Mouse (Mus musculus) heart, embryonic 11.5 days (tissue): ENCODE results near the gene Tmem86a. TPM values are rescaled to one million over a fixed set of nuclear protein-coding genes. Genes with fewer than 3 reads are reported as not detected.

ENCODE experiments used
- ATAC-seq: fragments of 200-750 bp; cut with Nextera tagmentation; replicated peaks from 2 replicates; pipeline ENCODE4 v1.8.0; 2017; ENCODE audit warnings: moderate library complexity; ENCODE audit not compliant: insufficient number of reproducible peaks, low FRiP score, low TSS enrichment
- H3K27ac ChIP-seq: fragments of 300-500 bp; sonication (generic); 2 replicates; pipeline ENCODE4 v1.5.1; 2014; ENCODE audit warnings: mild to moderate bottlenecking, low read depth, low read length
- H3K27me3 ChIP-seq: fragments of 300-500 bp; sonication (generic); 2 replicates; pipeline ENCODE4 v1.6.1; 2014; ENCODE audit warnings: mild to moderate bottlenecking, low read length, mixed read lengths; ENCODE audit not compliant: control insufficient read depth, insufficient read depth
- H3K36me3 ChIP-seq: fragments of 300-500 bp; sonication (generic); 2 replicates; pipeline ENCODE4 v1.6.1; 2014; ENCODE audit warnings: mild to moderate bottlenecking, low read length, moderate library complexity, mixed read lengths; ENCODE audit not compliant: control insufficient read depth, insufficient read depth
- H3K4me1 ChIP-seq: fragments of 300-500 bp; sonication (generic); 2 replicates; pipeline ENCODE4 v1.6.1; 2014; ENCODE audit warnings: low read length; ENCODE audit not compliant: control insufficient read depth, insufficient read depth
- H3K4me2 ChIP-seq: fragments of 300-500 bp; sonication (generic); 2 replicates; pipeline ENCODE4 v1.6.1; 2014; ENCODE audit warnings: mild to moderate bottlenecking, moderate library complexity
- H3K4me3 ChIP-seq: fragments of 300-500 bp; sonication (generic); 2 replicates; pipeline ENCODE4 v1.5.1; 2014; ENCODE audit warnings: low read depth, low read length
- H3K9ac ChIP-seq: fragments of 300-500 bp; sonication (generic); 2 replicates; pipeline ENCODE4 v1.6.1; 2014; ENCODE audit warnings: mild to moderate bottlenecking, low read depth, low read length, moderate library complexity
- H3K9me3 ChIP-seq: fragments of 300-500 bp; sonication (generic); replicated peaks from 2 replicates; pipeline ENCODE4 v1.6.1; 2016; ENCODE audit warnings: low read length; ENCODE audit not compliant: control insufficient read depth
- WGBS: fragments of 180-500 bp; shearing (Covaris S2); extraction: QIAGEN DNeasy Blood & Tissue Kit; methylation state at CpG from one replicate; pipeline ENCODE4 v1.1.7; 2014; ENCODE audit not compliant: insufficient replicate concordance; 5-methylcytosine and 5-hydroxymethylcytosine counted together
- polyA plus RNA-seq: library from polyadenylated mRNA; unstranded; fragments of >200 nt; fragmentation: Nextera tagmentation; extraction: Ambion mirVana; gene quantifications from 2 replicates; pipeline ENCODE4 v1.2.1, GENCODE M21; 2014

Tmem86a gene
- polyA plus RNA-seq, 1 experiment from 2014 or later, result 13.7 TPM

DNA sequence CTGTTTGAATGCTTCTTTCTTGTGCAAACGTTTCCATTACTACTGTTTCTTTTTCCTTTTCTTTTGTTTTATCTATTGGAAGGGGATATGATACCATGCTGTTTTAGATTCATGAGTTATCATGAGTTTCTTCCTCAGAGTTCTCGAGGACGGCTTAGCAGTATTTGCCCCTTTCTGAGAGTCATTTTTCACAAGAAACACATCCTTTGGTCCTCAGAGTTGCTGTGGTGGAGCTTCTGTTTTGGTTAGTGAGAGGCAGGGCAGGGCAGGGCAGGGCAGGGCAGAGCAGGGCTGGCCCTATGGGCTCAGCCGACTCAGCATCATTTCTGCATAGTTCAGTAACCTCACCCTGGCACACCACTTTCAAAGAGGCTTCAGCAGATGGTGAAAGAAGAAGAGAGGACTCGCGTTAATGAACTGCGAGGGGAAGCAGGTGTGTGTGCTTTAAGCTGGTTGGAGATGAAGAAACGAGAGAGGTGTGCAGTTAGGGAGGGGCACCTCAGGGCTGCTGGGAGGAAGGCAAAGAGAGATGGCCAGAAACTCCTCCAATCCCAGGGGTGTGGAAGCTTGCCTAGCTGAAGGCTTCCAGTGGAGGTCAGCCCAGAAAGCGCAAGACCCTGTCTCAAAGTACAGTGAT, 37.2 kb upstream of the Tmem86a start:
- Histone ChIP-seq H3K4me1 (peaks cover 15% of the 10 kb centered on the region), H3K9me3 (no peaks in the 10 kb centered on the region), H3K27ac (peak overlapping the region; percentile 59), H3K27me3 (no peaks in the 10 kb centered on the region), H3K4me2 (no peak overlapping the region), H3K9ac (no peak overlapping the region), H3K4me3 (no peak overlapping the region), H3K36me3 (no peaks in the 10 kb centered on the region)
- ATAC-seq, result no peak
- WGBS, result 38% methylated on average over 9 of the region's 9 CpGs

DNA sequence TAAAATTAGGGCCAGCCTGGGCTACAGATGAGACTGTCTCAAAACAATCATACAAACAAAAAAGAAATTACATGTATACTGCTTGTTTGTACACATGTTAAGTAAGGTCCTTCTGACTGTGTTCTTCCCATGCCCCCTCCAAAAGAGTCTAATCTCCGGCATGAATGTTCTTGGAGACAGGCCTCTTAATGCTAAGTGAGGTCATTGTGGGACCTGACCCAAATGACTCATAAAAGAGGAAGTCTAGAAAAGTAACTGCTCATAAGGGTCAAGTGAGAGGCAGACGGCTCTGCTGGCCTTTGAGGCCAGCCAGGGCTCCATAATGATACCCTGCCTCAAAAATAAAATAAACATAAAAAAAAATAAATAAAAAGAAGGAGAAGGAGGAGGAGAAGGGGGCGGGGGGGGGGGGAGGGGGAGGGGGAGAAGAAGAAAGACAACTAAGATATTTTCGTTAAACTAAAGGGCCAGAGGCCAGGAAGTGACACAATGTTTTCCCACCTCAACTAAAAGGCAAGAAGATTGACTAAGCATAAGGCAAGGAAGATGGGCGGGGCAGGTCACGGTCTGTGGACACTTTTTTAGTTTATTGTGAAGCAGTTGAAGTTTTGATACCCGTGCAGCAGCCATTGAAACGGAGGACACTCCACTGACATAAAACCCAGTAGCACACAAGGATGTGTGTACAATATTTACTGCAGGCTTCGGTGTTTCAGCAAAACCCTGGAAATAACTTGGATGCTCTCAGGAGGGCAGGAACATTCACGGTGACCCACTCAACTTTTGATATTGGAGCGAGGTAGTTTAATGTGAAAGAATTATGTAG, 35.6 kb upstream of the Tmem86a start:
- no peaks in the 10 kb centered on the region for H3K27me3 ChIP-seq
- H3K27ac ChIP-seq, result peak overlapping the region; percentile 74
- H3K36me3 ChIP-seq, result no peaks in the 10 kb centered on the region
- no peak overlapping the region for H3K9ac ChIP-seq
- H3K4me3 ChIP-seq, result no peak overlapping the region
- no peak for ATAC-seq
- 49% methylated on average over 11 of the region's 11 CpGs for WGBS
- peak overlapping the region; percentile 42 for H3K4me2 ChIP-seq
- H3K9me3 ChIP-seq, result no peaks in the 10 kb centered on the region
- peaks cover 15% of the 10 kb centered on the region for H3K4me1 ChIP-seq

DNA sequence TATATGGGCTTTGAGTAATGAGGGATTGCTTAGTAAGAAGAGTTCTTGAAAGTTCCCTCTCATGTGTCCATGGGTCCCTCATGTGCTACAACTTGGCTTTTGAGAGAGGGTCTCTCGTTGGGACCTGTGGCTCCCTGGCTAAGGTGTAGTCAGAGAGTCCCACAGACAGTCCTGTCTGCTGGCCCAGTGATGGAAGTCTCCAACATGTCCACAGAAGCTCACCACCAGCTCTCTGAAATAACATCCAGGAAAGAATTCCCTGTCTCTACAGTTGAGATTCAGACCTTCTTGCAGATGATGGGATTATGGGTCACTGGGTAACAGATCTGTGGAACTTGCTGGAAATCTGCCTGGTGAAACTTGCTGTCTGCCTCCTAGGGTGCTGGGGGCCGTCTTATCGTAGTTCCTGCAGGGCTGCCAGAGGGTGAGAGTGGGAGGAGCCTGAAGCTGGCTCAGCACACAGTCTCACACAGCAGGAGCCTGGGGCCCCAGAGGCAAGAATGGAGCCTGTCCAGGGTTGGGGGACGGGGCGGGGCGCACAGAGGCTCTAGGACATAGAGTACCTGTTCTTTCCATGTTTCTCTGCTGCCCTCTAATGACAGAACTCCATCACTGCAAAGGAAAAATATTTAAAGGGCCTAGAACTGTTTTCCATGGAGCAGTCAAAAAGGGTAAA, 34.9 kb upstream of the Tmem86a start:
- 5% methylated on average over 6 of the region's 6 CpGs for WGBS
- H3K9ac ChIP-seq, result peak overlapping the region; percentile 43
- peaks cover 15% of the 10 kb centered on the region for H3K4me1 ChIP-seq
- ATAC-seq, result peak; percentile 97
- H3K9me3 ChIP-seq, result no peaks in the 10 kb centered on the region
- H3K27ac ChIP-seq, result peak overlapping the region; percentile 74
- no peak overlapping the region for H3K4me3 ChIP-seq
- H3K36me3 ChIP-seq, result no peaks in the 10 kb centered on the region
- no peaks in the 10 kb centered on the region for H3K27me3 ChIP-seq
- peak overlapping the region; percentile 42 for H3K4me2 ChIP-seq

DNA sequence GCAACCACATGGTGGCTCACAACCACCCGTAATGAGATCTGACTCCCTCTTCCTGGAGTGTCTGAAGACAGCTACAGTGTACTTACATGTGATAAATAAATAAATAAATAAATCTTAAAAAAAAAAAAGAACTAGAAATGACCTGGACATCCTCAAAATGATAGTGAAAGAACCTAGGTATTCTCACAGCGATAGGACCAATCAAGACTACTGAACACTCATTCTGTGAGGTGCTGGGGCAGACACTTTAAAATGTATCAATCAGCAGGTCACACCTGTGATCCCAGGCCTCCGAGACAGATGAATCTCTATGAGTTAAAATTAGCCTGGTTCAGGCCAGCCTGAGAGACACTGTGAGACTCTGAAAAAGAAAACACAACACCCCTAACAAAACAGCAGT, 33.8 kb upstream of the Tmem86a start:
- H3K27me3 ChIP-seq, result no peaks in the 10 kb centered on the region
- H3K4me3 ChIP-seq, result no peak overlapping the region
- H3K36me3 ChIP-seq, result no peaks in the 10 kb centered on the region
- no peaks in the 10 kb centered on the region for H3K9me3 ChIP-seq
- peaks cover 15% of the 10 kb centered on the region for H3K4me1 ChIP-seq
- H3K9ac ChIP-seq, result no peak overlapping the region
- WGBS, result 72% methylated on average over 3 of the region's 3 CpGs
- no peak for ATAC-seq
- H3K4me2 ChIP-seq, result no peak overlapping the region
- no peak overlapping the region for H3K27ac ChIP-seq

DNA sequence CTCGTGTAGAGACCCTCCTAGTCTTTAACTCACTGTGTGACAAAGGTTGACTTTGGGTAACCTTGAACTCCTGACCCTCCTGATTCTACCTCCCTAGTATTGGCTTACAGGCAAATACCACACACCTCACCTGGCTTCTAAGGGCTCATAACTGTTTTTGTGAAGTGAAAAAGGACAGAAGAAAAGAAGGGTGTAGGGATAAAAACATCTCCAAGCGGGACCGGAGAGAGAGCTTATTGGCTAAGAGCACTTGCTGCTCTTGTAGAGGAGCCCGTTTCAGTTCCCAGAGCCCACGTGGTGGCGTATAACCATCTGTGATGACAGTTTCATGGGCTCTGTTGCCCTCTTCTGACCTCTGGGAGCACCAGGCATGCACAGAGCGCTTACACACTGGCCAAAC, 33.3 kb upstream of the Tmem86a start:
- Histone ChIP-seq H3K9ac (no peak overlapping the region), H3K27ac (no peak overlapping the region), H3K4me1 (peaks cover 15% of the 10 kb centered on the region), H3K9me3 (no peaks in the 10 kb centered on the region), H3K27me3 (no peaks in the 10 kb centered on the region), H3K4me3 (no peak overlapping the region), H3K36me3 (no peaks in the 10 kb centered on the region), H3K4me2 (no peak overlapping the region)
- 71% methylated on average over 7 of the region's 7 CpGs for WGBS
- ATAC-seq, result no peak

DNA sequence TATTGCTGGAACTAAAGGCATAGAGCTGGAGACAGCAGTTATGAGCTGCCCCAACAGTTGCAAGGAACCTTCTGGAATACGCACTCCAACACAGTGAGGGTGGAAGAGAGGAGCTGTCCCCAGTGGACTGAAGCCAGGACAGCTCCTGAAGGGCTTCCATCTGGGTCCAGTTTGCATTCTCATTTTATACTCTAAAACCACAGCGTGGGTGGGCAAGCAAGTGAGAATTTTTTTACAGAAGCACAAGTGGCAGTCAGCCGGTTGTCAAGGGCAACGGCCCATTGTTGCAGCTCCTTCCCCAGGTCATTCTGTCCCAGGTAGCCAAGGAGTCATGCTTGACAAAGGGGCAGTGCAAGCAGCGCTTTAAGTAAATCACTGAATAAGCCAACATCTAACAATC, 30.8 kb upstream of the Tmem86a start:
- Histone ChIP-seq H3K27me3 (no peaks in the 10 kb centered on the region), H3K36me3 (no peaks in the 10 kb centered on the region), H3K4me3 (no peak overlapping the region), H3K9ac (no peak overlapping the region), H3K4me2 (no peak overlapping the region), H3K4me1 (peaks cover 8% of the 10 kb centered on the region), H3K9me3 (no peaks in the 10 kb centered on the region), H3K27ac (no peak overlapping the region)
- WGBS, result 69% methylated on average over 5 of the region's 5 CpGs
- ATAC-seq, result no peak

DNA sequence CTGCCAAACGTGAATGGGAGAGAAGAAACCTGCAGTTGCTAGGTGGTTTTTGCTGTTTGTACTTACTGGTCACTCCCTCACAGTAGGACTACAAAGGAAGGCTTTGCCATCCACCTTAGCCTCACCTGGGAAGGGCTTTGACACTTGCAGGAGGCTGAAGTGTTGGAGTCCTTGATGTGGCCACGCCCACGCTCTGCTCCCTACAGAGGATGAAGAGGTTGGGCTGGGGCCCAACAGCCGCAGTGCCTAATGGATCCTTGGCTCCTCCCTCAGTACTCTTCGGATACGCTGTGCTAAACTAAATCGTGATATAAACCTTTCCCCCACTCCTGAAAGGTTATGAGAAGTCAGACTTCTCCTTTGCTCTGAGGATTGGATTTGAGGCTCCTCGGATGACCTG, 29.4 kb upstream of the Tmem86a start:
- Histone ChIP-seq H3K9ac (no peak overlapping the region), H3K9me3 (no peaks in the 10 kb centered on the region), H3K4me3 (no peak overlapping the region), H3K36me3 (no peaks in the 10 kb centered on the region), H3K27ac (no peak overlapping the region), H3K4me2 (no peak overlapping the region), H3K4me1 (no peaks in the 10 kb centered on the region), H3K27me3 (no peaks in the 10 kb centered on the region)
- no peak for ATAC-seq
- 7% methylated on average over 8 of the region's 8 CpGs for WGBS

DNA sequence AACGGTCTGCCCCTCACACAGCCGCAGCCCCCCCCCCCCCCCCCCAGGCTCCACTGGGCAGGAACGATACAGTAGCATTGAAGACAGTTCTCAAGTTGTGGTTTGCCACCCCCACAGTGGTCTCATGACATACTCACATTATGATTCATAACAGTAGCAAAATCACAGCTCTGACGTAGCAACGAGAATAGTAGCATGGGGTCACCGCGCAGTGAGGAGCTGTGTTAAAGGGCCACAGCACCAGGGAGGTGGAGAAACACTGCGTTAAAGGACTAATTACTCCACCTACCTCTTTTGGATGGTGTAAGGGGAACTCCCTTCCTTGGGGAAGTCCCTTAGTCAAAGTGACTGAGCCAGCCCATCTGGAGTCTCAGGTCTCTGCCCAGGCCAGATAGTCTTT, 27.9 kb upstream of the Tmem86a start:
- Histone ChIP-seq H3K4me3 (no peak overlapping the region), H3K27ac (no peak overlapping the region), H3K27me3 (no peaks in the 10 kb centered on the region), H3K9me3 (no peaks in the 10 kb centered on the region), H3K36me3 (no peaks in the 10 kb centered on the region), H3K4me2 (no peak overlapping the region), H3K9ac (no peak overlapping the region), H3K4me1 (no peaks in the 10 kb centered on the region)
- WGBS, result 57% methylated on average over 8 of the region's 8 CpGs
- ATAC-seq, result no peak
